Mouse (Mus musculus): ENCODE measurements at regions not wholly inside any gene's neighbourhood (a gene's known extent, or its start where the extent isn't known, plus 50 kb on each side); places are given as distances from the start of the nearest gene placed in this dataset.
A peak's percentile ranks its signal among the peaks of the same experiment; 100 is the strongest.

GRCm38 (mm10) chr9:122592820-122593615 lies 154.1 kb upstream of the Topaz1 start:
- H3K4me1 ChIP-seq (replicated peaks; ENCODE audit: control insufficient read depth, insufficient read depth, low read length) = peaks cover 9% of the 10 kb centered on the region; the same call in 1 of the 2 replicates
- peak; percentile 54 for DNase-seq (ENCODE audit: low spot score)
- WGBS = 14% methylated on average over 7 of the region's 7 CpGs
- H3K27ac ChIP-seq (ENCODE audit: low read depth, low read length) = peak overlapping the region; percentile 41
- no peak overlapping the region for H3K4me3 ChIP-seq (ENCODE audit: low read depth, low read length)
- peak; percentile 82 for ATAC-seq (replicated peaks; ENCODE audit: low FRiP score)
- H3K9me3 ChIP-seq (ENCODE audit: control insufficient read depth, low read length) = no peaks in the 10 kb centered on the region
- H3K27me3 ChIP-seq (ENCODE audit: control insufficient read depth, insufficient read depth, low read length) = peaks cover 13% of the 10 kb centered on the region
- H3K9ac ChIP-seq (ENCODE audit: low read length) = no peak overlapping the region; the same call in 1 of the 2 replicates
- H3K4me2 ChIP-seq (ENCODE audit: low read depth, low read length, severe bottlenecking) = no peak overlapping the region
- H3K36me3 ChIP-seq (ENCODE audit: control insufficient read depth, insufficient read depth, low read length) = no peaks in the 10 kb centered on the region

- Histone ChIP-seq H3K4me2 (ENCODE audit: low read depth, low read length, severe bottlenecking) (peak overlapping the region; percentile 59), H3K9me3 (ENCODE audit: control insufficient read depth, low read length) (no peaks in the 10 kb centered on the region), H3K4me3 (ENCODE audit: low read depth, low read length) (peak overlapping the region; percentile 29), H3K27me3 (ENCODE audit: control insufficient read depth, insufficient read depth, low read length) (peaks cover 13% of the 10 kb centered on the region), H3K36me3 (ENCODE audit: control insufficient read depth, insufficient read depth, low read length) (no peaks in the 10 kb centered on the region), H3K9ac (ENCODE audit: low read length) (peak overlapping the region; percentile 50), H3K27ac (ENCODE audit: low read depth, low read length) (no peak overlapping the region), H3K4me1 (replicated peaks; ENCODE audit: control insufficient read depth, insufficient read depth, low read length) (peaks cover 9% of the 10 kb centered on the region; the same call in 1 of the 2 replicates)
- WGBS = 3% methylated on average over 30 of the region's 31 CpGs
- DNase-seq (ENCODE audit: low spot score) (peak; percentile 54), ATAC-seq (replicated peaks; ENCODE audit: low FRiP score) (0 out of 2 replicates have a peak, but pooled peaks have one; percentile 46)
Observed at GRCm38 (mm10) chr9:122595120-122595943, 151.8 kb upstream of the Topaz1 start.

- H3K4me2 ChIP-seq (ENCODE audit: low read depth, low read length, severe bottlenecking) = no peak overlapping the region
- DNase-seq (ENCODE audit: low spot score) (no peak), ATAC-seq (replicated peaks; ENCODE audit: low FRiP score) (no peak)
- no peaks in the 10 kb centered on the region for H3K9me3 ChIP-seq (ENCODE audit: control insufficient read depth, low read length)
- WGBS = 86% methylated on average over 2 of the region's 2 CpGs
- no peak overlapping the region for H3K27ac ChIP-seq (ENCODE audit: low read depth, low read length)
- no peaks in the 10 kb centered on the region for H3K36me3 ChIP-seq (ENCODE audit: control insufficient read depth, insufficient read depth, low read length)
- no peaks in the 10 kb centered on the region for H3K4me1 ChIP-seq (replicated peaks; ENCODE audit: control insufficient read depth, insufficient read depth, low read length)
- H3K9ac ChIP-seq (ENCODE audit: low read length) = no peak overlapping the region
- no peak overlapping the region for H3K4me3 ChIP-seq (ENCODE audit: low read depth, low read length)
- H3K27me3 ChIP-seq (ENCODE audit: control insufficient read depth, insufficient read depth, low read length) = no peaks in the 10 kb centered on the region
Observed at GRCm38 (mm10) chr9:122603106-122603505, 144.0 kb upstream of the Topaz1 start.

- Histone ChIP-seq H3K4me2 (ENCODE audit: low read depth, low read length, severe bottlenecking) (no peak overlapping the region), H3K27me3 (ENCODE audit: control insufficient read depth, insufficient read depth, low read length) (no peaks in the 10 kb centered on the region), H3K9me3 (ENCODE audit: control insufficient read depth, low read length) (no peaks in the 10 kb centered on the region), H3K36me3 (ENCODE audit: control insufficient read depth, insufficient read depth, low read length) (no peaks in the 10 kb centered on the region), H3K9ac (ENCODE audit: low read length) (no peak overlapping the region), H3K4me1 (replicated peaks; ENCODE audit: control insufficient read depth, insufficient read depth, low read length) (no peaks in the 10 kb centered on the region), H3K4me3 (ENCODE audit: low read depth, low read length) (no peak overlapping the region), H3K27ac (ENCODE audit: low read depth, low read length) (no peak overlapping the region)
- DNase-seq (ENCODE audit: low spot score) (no peak), ATAC-seq (replicated peaks; ENCODE audit: low FRiP score) (no peak)
- WGBS = 94% methylated on average over 5 of the region's 5 CpGs
Observed at GRCm38 (mm10) chr9:122609616-122610015, 137.5 kb upstream of the Topaz1 start.

- H3K9me3 ChIP-seq (ENCODE audit: control insufficient read depth, low read length) = no peaks in the 10 kb centered on the region
- DNase-seq (ENCODE audit: low spot score) = no peak
- H3K4me3 ChIP-seq (ENCODE audit: low read depth, low read length) = no peak overlapping the region
Observed at GRCm38 (mm10) chr9:122610918-122611317, 136.2 kb upstream of the Topaz1 start.

GRCm38 (mm10) chr9:122614579-122615252 lies 132.4 kb upstream of the Topaz1 start:
- H3K9ac ChIP-seq (ENCODE audit: low read length) = no peak overlapping the region
- H3K27ac ChIP-seq (ENCODE audit: low read depth, low read length) = no peak overlapping the region
- no peak overlapping the region for H3K4me2 ChIP-seq (ENCODE audit: low read depth, low read length, severe bottlenecking)
- ATAC-seq (replicated peaks; ENCODE audit: low FRiP score) (no peak; the same call in 1 of the 2 replicates), DNase-seq (ENCODE audit: low spot score) (no peak)
- no peak overlapping the region for H3K4me3 ChIP-seq (ENCODE audit: low read depth, low read length)
- H3K9me3 ChIP-seq (ENCODE audit: control insufficient read depth, low read length) = no peaks in the 10 kb centered on the region
- H3K27me3 ChIP-seq (ENCODE audit: control insufficient read depth, insufficient read depth, low read length) = no peaks in the 10 kb centered on the region
- no peaks in the 10 kb centered on the region for H3K36me3 ChIP-seq (ENCODE audit: control insufficient read depth, insufficient read depth, low read length)
- H3K4me1 ChIP-seq (replicated peaks; ENCODE audit: control insufficient read depth, insufficient read depth, low read length) = no peaks in the 10 kb centered on the region
- WGBS = 13% methylated on average over 5 of the region's 5 CpGs

More at GRCm38 (mm10) chr9:122610918-122611317, 136.2 kb upstream of the Topaz1 start:
- Histone ChIP-seq H3K4me2 (ENCODE audit: low read depth, low read length, severe bottlenecking) (no peak overlapping the region), H3K4me1 (replicated peaks; ENCODE audit: control insufficient read depth, insufficient read depth, low read length) (no peaks in the 10 kb centered on the region), H3K9ac (ENCODE audit: low read length) (no peak overlapping the region), H3K27me3 (ENCODE audit: control insufficient read depth, insufficient read depth, low read length) (no peaks in the 10 kb centered on the region), H3K36me3 (ENCODE audit: control insufficient read depth, insufficient read depth, low read length) (no peaks in the 10 kb centered on the region), H3K27ac (ENCODE audit: low read depth, low read length) (no peak overlapping the region)
- ATAC-seq (replicated peaks; ENCODE audit: low FRiP score) = no peak
- WGBS = 94% methylated on average over 10 of the region's 10 CpGs

GRCm38 (mm10) chr9:122615351-122615750 lies 131.8 kb upstream of the Topaz1 start:
- ATAC-seq (replicated peaks; ENCODE audit: low FRiP score) = 0 out of 2 replicates have a peak, but pooled peaks have one; percentile 44
- WGBS = 18% methylated on average over 4 of the region's 4 CpGs
- peak; percentile 68 for DNase-seq (ENCODE audit: low spot score)
- Histone ChIP-seq H3K4me1 (replicated peaks; ENCODE audit: control insufficient read depth, insufficient read depth, low read length) (no peaks in the 10 kb centered on the region), H3K4me3 (ENCODE audit: low read depth, low read length) (no peak overlapping the region), H3K9ac (ENCODE audit: low read length) (no peak overlapping the region), H3K9me3 (ENCODE audit: control insufficient read depth, low read length) (no peaks in the 10 kb centered on the region), H3K27me3 (ENCODE audit: control insufficient read depth, insufficient read depth, low read length) (no peaks in the 10 kb centered on the region), H3K4me2 (ENCODE audit: low read depth, low read length, severe bottlenecking) (no peak overlapping the region), H3K27ac (ENCODE audit: low read depth, low read length) (no peak overlapping the region), H3K36me3 (ENCODE audit: control insufficient read depth, insufficient read depth, low read length) (no peaks in the 10 kb centered on the region)

- no peaks in the 10 kb centered on the region for H3K27me3 ChIP-seq (ENCODE audit: control insufficient read depth, insufficient read depth, low read length)
- H3K4me2 ChIP-seq (ENCODE audit: low read depth, low read length, severe bottlenecking) = no peak overlapping the region
- H3K9ac ChIP-seq (ENCODE audit: low read length) = no peak overlapping the region
- H3K27ac ChIP-seq (ENCODE audit: low read depth, low read length) = no peak overlapping the region
- H3K9me3 ChIP-seq (ENCODE audit: control insufficient read depth, low read length) = no peaks in the 10 kb centered on the region
- no peak for ATAC-seq (replicated peaks; ENCODE audit: low FRiP score)
- DNase-seq (ENCODE audit: low spot score) = no peak
- H3K4me1 ChIP-seq (replicated peaks; ENCODE audit: control insufficient read depth, insufficient read depth, low read length) = no peaks in the 10 kb centered on the region
- H3K36me3 ChIP-seq (ENCODE audit: control insufficient read depth, insufficient read depth, low read length) = no peaks in the 10 kb centered on the region
- no peak overlapping the region for H3K4me3 ChIP-seq (ENCODE audit: low read depth, low read length)
- WGBS = 43% methylated on average over 3 of the region's 3 CpGs
Observed at GRCm38 (mm10) chr9:122617793-122618192, 129.4 kb upstream of the Topaz1 start.

All from forebrain, embryonic 11.5 days (tissue).